Mouse (Mus musculus): Measurements from ENCODE around the gene Col24a1. TPM values are rescaled to one million over a fixed set of nuclear protein-coding genes. Genes with fewer than 3 reads are reported as not detected.

Col24a1 gene
- polyA plus RNA-seq, 1 experiment from 2014 or later: 0.40 TPM

- 83% methylated on average over 3 of the region's 3 CpGs for WGBS
- DNase-seq (ENCODE audit: low spot score) (no peak), ATAC-seq (ENCODE audit: low FRiP score) (no peak)
- H3K4me2 ChIP-seq (replicated peaks; ENCODE audit: low read depth, low read length): no peak overlapping the region
- no peaks in the 10 kb centered on the region for H3K27me3 ChIP-seq (ENCODE audit: control insufficient read depth, insufficient read depth, low read length)
- no peaks in the 10 kb centered on the region for H3K36me3 ChIP-seq (ENCODE audit: control insufficient read depth, insufficient read depth, low read length)
- no peak overlapping the region for H3K4me3 ChIP-seq (ENCODE audit: low read depth, low read length)
- H3K27ac ChIP-seq (ENCODE audit: low read depth, low read length): no peak overlapping the region
- no peaks in the 10 kb centered on the region for H3K9me3 ChIP-seq (ENCODE audit: control insufficient read depth, low read length)
- H3K9ac ChIP-seq (ENCODE audit: low read depth, low read length): no peak overlapping the region
- H3K4me1 ChIP-seq (replicated peaks; ENCODE audit: control insufficient read depth, insufficient read depth, low read length): no peaks in the 10 kb centered on the region
These were observed 41.8 kb downstream of the Col24a1 start for GRCm38 (mm10) chr3:145334046-145334445.

- 85% methylated on average over 2 of the region's 2 CpGs for WGBS
- ATAC-seq (ENCODE audit: low FRiP score) (no peak), DNase-seq (ENCODE audit: low spot score) (no peak)
- Histone ChIP-seq H3K4me1 (replicated peaks; ENCODE audit: control insufficient read depth, insufficient read depth, low read length) (no peaks in the 10 kb centered on the region), H3K4me2 (replicated peaks; ENCODE audit: low read depth, low read length) (no peak overlapping the region), H3K27ac (ENCODE audit: low read depth, low read length) (no peak overlapping the region), H3K9ac (ENCODE audit: low read depth, low read length) (no peak overlapping the region), H3K27me3 (ENCODE audit: control insufficient read depth, insufficient read depth, low read length) (no peaks in the 10 kb centered on the region), H3K4me3 (ENCODE audit: low read depth, low read length) (no peak overlapping the region), H3K36me3 (ENCODE audit: control insufficient read depth, insufficient read depth, low read length) (no peaks in the 10 kb centered on the region), H3K9me3 (ENCODE audit: control insufficient read depth, low read length) (no peaks in the 10 kb centered on the region)
These were observed 44.9 kb downstream of the Col24a1 start for GRCm38 (mm10) chr3:145337161-145337560.

GRCm38 (mm10) chr3:145339851-145340499 lies 47.7 kb downstream of the Col24a1 start:
- WGBS: 75% methylated on average over 10 of the region's 10 CpGs
- Histone ChIP-seq H3K9ac (ENCODE audit: low read depth, low read length) (no peak overlapping the region), H3K9me3 (ENCODE audit: control insufficient read depth, low read length) (no peaks in the 10 kb centered on the region), H3K4me3 (ENCODE audit: low read depth, low read length) (no peak overlapping the region), H3K4me1 (replicated peaks; ENCODE audit: control insufficient read depth, insufficient read depth, low read length) (no peaks in the 10 kb centered on the region), H3K4me2 (replicated peaks; ENCODE audit: low read depth, low read length) (no peak overlapping the region), H3K36me3 (ENCODE audit: control insufficient read depth, insufficient read depth, low read length) (no peaks in the 10 kb centered on the region), H3K27ac (ENCODE audit: low read depth, low read length) (no peak overlapping the region), H3K27me3 (ENCODE audit: control insufficient read depth, insufficient read depth, low read length) (no peaks in the 10 kb centered on the region)
- DNase-seq (ENCODE audit: low spot score) (no peak), ATAC-seq (ENCODE audit: low FRiP score) (no peak)

GRCm38 (mm10) chr3:145348690-145349089 lies 56.4 kb downstream of the Col24a1 start:
- DNase-seq (ENCODE audit: low spot score): no peak
- no peaks in the 10 kb centered on the region for H3K9me3 ChIP-seq (ENCODE audit: control insufficient read depth, low read length)
- no peaks in the 10 kb centered on the region for H3K36me3 ChIP-seq (ENCODE audit: control insufficient read depth, insufficient read depth, low read length)
- H3K4me2 ChIP-seq (replicated peaks; ENCODE audit: low read depth, low read length): no peak overlapping the region
- no peak overlapping the region for H3K4me3 ChIP-seq (ENCODE audit: low read depth, low read length)
- H3K27ac ChIP-seq (ENCODE audit: low read depth, low read length): no peak overlapping the region
- no peaks in the 10 kb centered on the region for H3K27me3 ChIP-seq (ENCODE audit: control insufficient read depth, insufficient read depth, low read length)
- H3K4me1 ChIP-seq (replicated peaks; ENCODE audit: control insufficient read depth, insufficient read depth, low read length): no peaks in the 10 kb centered on the region
- WGBS: 91% methylated on average over 3 of the region's 3 CpGs
- H3K9ac ChIP-seq (ENCODE audit: low read depth, low read length): no peak overlapping the region
- no peak for ATAC-seq (ENCODE audit: low FRiP score)

- Histone ChIP-seq H3K4me1 (replicated peaks; ENCODE audit: control insufficient read depth, insufficient read depth, low read length) (no peaks in the 10 kb centered on the region), H3K27ac (ENCODE audit: low read depth, low read length) (no peak overlapping the region), H3K36me3 (ENCODE audit: control insufficient read depth, insufficient read depth, low read length) (no peaks in the 10 kb centered on the region), H3K4me3 (ENCODE audit: low read depth, low read length) (no peak overlapping the region), H3K27me3 (ENCODE audit: control insufficient read depth, insufficient read depth, low read length) (no peaks in the 10 kb centered on the region), H3K9me3 (ENCODE audit: control insufficient read depth, low read length) (no peaks in the 10 kb centered on the region), H3K4me2 (replicated peaks; ENCODE audit: low read depth, low read length) (no peak overlapping the region), H3K9ac (ENCODE audit: low read depth, low read length) (no peak overlapping the region)
- ATAC-seq (ENCODE audit: low FRiP score) (no peak), DNase-seq (ENCODE audit: low spot score) (no peak)
- WGBS: 85% methylated on average over 3 of the region's 3 CpGs
These were observed 61.7 kb downstream of the Col24a1 start for GRCm38 (mm10) chr3:145353951-145354350.

GRCm38 (mm10) chr3:145356865-145357487 lies 64.7 kb downstream of the Col24a1 start:
- Histone ChIP-seq H3K4me1 (replicated peaks; ENCODE audit: control insufficient read depth, insufficient read depth, low read length) (no peaks in the 10 kb centered on the region), H3K27me3 (ENCODE audit: control insufficient read depth, insufficient read depth, low read length) (no peaks in the 10 kb centered on the region), H3K27ac (ENCODE audit: low read depth, low read length) (no peak overlapping the region), H3K36me3 (ENCODE audit: control insufficient read depth, insufficient read depth, low read length) (no peaks in the 10 kb centered on the region), H3K9ac (ENCODE audit: low read depth, low read length) (no peak overlapping the region), H3K9me3 (ENCODE audit: control insufficient read depth, low read length) (no peaks in the 10 kb centered on the region), H3K4me3 (ENCODE audit: low read depth, low read length) (no peak overlapping the region), H3K4me2 (replicated peaks; ENCODE audit: low read depth, low read length) (no peak overlapping the region)
- ATAC-seq (ENCODE audit: low FRiP score) (no peak), DNase-seq (ENCODE audit: low spot score) (no peak)
- 89% methylated on average over 6 of the region's 6 CpGs for WGBS

GRCm38 (mm10) chr3:145365227-145365626 lies 73.0 kb downstream of the Col24a1 start:
- no peak for ATAC-seq (ENCODE audit: low FRiP score)
- Histone ChIP-seq H3K9me3 (ENCODE audit: control insufficient read depth, low read length) (no peaks in the 10 kb centered on the region), H3K9ac (ENCODE audit: low read depth, low read length) (no peak overlapping the region), H3K27me3 (ENCODE audit: control insufficient read depth, insufficient read depth, low read length) (no peaks in the 10 kb centered on the region), H3K36me3 (ENCODE audit: control insufficient read depth, insufficient read depth, low read length) (no peaks in the 10 kb centered on the region), H3K4me1 (replicated peaks; ENCODE audit: control insufficient read depth, insufficient read depth, low read length) (no peaks in the 10 kb centered on the region), H3K27ac (ENCODE audit: low read depth, low read length) (no peak overlapping the region), H3K4me2 (replicated peaks; ENCODE audit: low read depth, low read length) (no peak overlapping the region), H3K4me3 (ENCODE audit: low read depth, low read length) (no peak overlapping the region)
- peak; percentile 26 for DNase-seq (ENCODE audit: low spot score)
- 52% methylated on average over 3 of the region's 3 CpGs for WGBS

- ATAC-seq (ENCODE audit: low FRiP score) (no peak), DNase-seq (ENCODE audit: low spot score) (no peak)
- 74% methylated on average over 4 of the region's 4 CpGs for WGBS
- H3K9ac ChIP-seq (ENCODE audit: low read depth, low read length): no peak overlapping the region
- H3K27me3 ChIP-seq (ENCODE audit: control insufficient read depth, insufficient read depth, low read length): no peaks in the 10 kb centered on the region
- H3K4me2 ChIP-seq (replicated peaks; ENCODE audit: low read depth, low read length): no peak overlapping the region
- no peak overlapping the region for H3K27ac ChIP-seq (ENCODE audit: low read depth, low read length)
- H3K36me3 ChIP-seq (ENCODE audit: control insufficient read depth, insufficient read depth, low read length): no peaks in the 10 kb centered on the region
- H3K9me3 ChIP-seq (ENCODE audit: control insufficient read depth, low read length): no peaks in the 10 kb centered on the region
- no peaks in the 10 kb centered on the region for H3K4me1 ChIP-seq (replicated peaks; ENCODE audit: control insufficient read depth, insufficient read depth, low read length)
- H3K4me3 ChIP-seq (ENCODE audit: low read depth, low read length): no peak overlapping the region
These were observed 75.0 kb downstream of the Col24a1 start for GRCm38 (mm10) chr3:145367176-145367717.

- Histone ChIP-seq H3K9me3 (ENCODE audit: control insufficient read depth, low read length) (no peaks in the 10 kb centered on the region), H3K27me3 (ENCODE audit: control insufficient read depth, insufficient read depth, low read length) (no peaks in the 10 kb centered on the region), H3K36me3 (ENCODE audit: control insufficient read depth, insufficient read depth, low read length) (no peaks in the 10 kb centered on the region), H3K4me1 (replicated peaks; ENCODE audit: control insufficient read depth, insufficient read depth, low read length) (no peaks in the 10 kb centered on the region), H3K4me2 (replicated peaks; ENCODE audit: low read depth, low read length) (no peak overlapping the region), H3K9ac (ENCODE audit: low read depth, low read length) (no peak overlapping the region), H3K27ac (ENCODE audit: low read depth, low read length) (no peak overlapping the region), H3K4me3 (ENCODE audit: low read depth, low read length) (no peak overlapping the region)
- ATAC-seq (ENCODE audit: low FRiP score): no peak
- 89% methylated on average over 3 of the region's 3 CpGs for WGBS
- no peak for DNase-seq (ENCODE audit: low spot score)
These were observed 84.0 kb downstream of the Col24a1 start for GRCm38 (mm10) chr3:145376298-145376697.
